Mouse (Mus musculus) E14TG2a.4 (cell line): Measurements from ENCODE around the gene Aff4.

Source experiments
- CTCF ChIP-seq: conservative IDR thresholded peaks from 2 replicates; pipeline ENCODE4 v1.5.1; 2014; ENCODE audit warnings: low read length
- NANOG ChIP-seq: IDR thresholded peaks from 2 replicates; pipeline ENCODE4 v1.6.1; 2014; ENCODE audit warnings: borderline replicate concordance, low read length, mixed read lengths
- POU5F1 ChIP-seq: IDR thresholded peaks from 2 replicates; pipeline ENCODE4 v1.6.1; 2014; ENCODE audit warnings: low read length, borderline replicate concordance

DNA sequence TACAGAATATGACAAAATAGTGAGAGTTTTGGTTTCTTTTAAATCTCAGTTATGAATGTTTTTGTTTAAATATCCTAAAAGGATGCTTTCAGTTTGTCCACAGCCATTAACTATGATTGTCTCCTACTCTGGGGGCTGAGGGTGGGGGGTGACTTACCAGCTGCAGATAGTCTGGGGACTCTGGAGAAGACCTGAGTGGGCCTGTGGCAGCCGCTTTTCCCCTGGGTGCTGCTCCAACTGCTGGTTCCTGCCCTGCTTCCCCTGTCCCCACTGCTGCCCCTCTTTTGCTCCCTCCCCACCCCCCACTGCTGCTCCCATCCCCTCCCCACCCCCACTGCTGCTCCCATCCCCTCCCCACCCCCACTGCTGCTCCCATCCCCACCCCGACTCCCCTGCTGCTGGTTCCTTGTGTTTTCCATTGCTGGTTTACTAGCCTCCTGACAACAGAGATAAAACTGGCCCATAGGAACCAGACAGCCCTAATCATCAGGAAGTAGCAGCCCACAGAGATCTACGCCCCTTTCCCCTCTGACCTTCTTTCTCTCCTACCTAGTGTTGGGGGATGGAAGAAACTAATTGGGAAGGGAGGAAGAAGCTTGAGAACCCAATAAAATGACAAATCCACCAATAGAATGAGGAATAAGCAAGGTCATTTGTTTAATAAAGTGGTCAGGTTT, 15.0 kb upstream of the Aff4 start:
- TF ChIP-seq CTCF, result no peak
- no peak for TF ChIP-seq POU5F1
- no peak; the same call in 1 of the 2 replicates for TF ChIP-seq NANOG
